Comparison of ENCODE assay signal across 14 mouse cellular contexts in the genomic region with DNA sequence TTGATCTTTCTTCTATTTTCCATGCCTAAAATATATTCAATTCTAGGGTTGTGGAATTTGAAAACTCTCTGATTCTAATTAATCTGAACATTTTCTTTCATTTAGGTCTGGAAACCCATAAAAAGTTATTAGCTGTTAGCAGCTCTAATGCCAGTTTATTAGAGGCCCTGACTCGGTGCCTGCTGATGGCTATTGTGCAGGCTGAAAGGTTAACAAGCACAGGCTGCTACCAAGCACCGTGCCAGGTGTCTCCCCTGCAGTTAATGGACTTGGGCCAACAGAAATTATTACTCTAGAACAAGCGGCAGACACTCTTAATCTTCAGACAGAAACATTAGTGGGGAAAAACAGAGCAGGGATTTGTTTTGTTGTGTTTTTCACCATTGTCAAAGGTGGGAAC.
DNase-seq lines count a peak whose midpoint lies in the region; ATAC-seq and TF ChIP-seq lines count a peak whose summit lies in the region.
"Had no signal": no experiment of that assay in that cellular context is flagged by ENCODE, and none has a peak within 500 bp of the region (broad histone marks: within the 10 kb centered on the region; RNA-seq: fewer than 3 reads in every experiment).

No protein-coding gene starts in this region.

- no peaks in the 10 kb centered on the region for H3K9me3 ChIP-seq in midbrain, postnatal 0 days (ENCODE audit: low read length)
- no peaks in the 10 kb centered on the region for H3K9me3 ChIP-seq in midbrain, embryonic 11.5 days (ENCODE audit: control insufficient read depth, low read length)
- no peaks in the 10 kb centered on the region for H3K9me3 ChIP-seq in limb, embryonic 10.5 days (replicated peaks)
- H3K9me3 ChIP-seq: embryonic facial prominence, embryonic 15.5 days; hindbrain, embryonic 15.5 days; liver, embryonic 15.5 days; midbrain, embryonic 12.5 days had no signal

- intact Hi-C loops in heart, postnatal 25 days (cut with DNase I), result no loop called here

- no peak overlapping the region for H3K27ac ChIP-seq in midbrain, postnatal 0 days (ENCODE audit: low read depth, low read length)
- H3K27ac ChIP-seq in midbrain, embryonic 11.5 days (ENCODE audit: low read depth, low read length), result no peak overlapping the region
- H3K27ac ChIP-seq in limb, embryonic 10.5 days, result no peak overlapping the region
- H3K27ac ChIP-seq: embryonic facial prominence, embryonic 15.5 days; hindbrain, embryonic 15.5 days; liver, embryonic 15.5 days; midbrain, embryonic 12.5 days had no signal

- H3K4me2 ChIP-seq in midbrain, postnatal 0 days (ENCODE audit: low read depth, low read length, poor library complexity, severe bottlenecking), result no peak overlapping the region
- H3K4me2 ChIP-seq in midbrain, embryonic 11.5 days, result no peak overlapping the region
- H3K4me2 ChIP-seq: embryonic facial prominence, embryonic 15.5 days; hindbrain, embryonic 15.5 days; liver, embryonic 15.5 days; midbrain, embryonic 12.5 days had no signal

- no peaks in the 10 kb centered on the region for H3K27me3 ChIP-seq in midbrain, postnatal 0 days (ENCODE audit: insufficient read depth, low read length)
- no peaks in the 10 kb centered on the region for H3K27me3 ChIP-seq in midbrain, embryonic 11.5 days (ENCODE audit: control insufficient read depth, insufficient read depth, low read length)
- H3K27me3 ChIP-seq in limb, embryonic 10.5 days (ENCODE audit: low read depth, poor library complexity, severe bottlenecking), result peaks cover 55% of the 10 kb centered on the region; the same call in 1 of the 2 replicates
- H3K27me3 ChIP-seq: embryonic facial prominence, embryonic 15.5 days; hindbrain, embryonic 15.5 days; liver, embryonic 15.5 days; midbrain, embryonic 12.5 days had no signal

- no peak for ATAC-seq in midbrain, postnatal 0 days (ENCODE audit: low FRiP score)
- ATAC-seq in midbrain, embryonic 11.5 days (ENCODE audit: low FRiP score), result no peak

- no peak for TF ChIP-seq CTCF in midbrain, postnatal 0 days (IDR thresholded peaks at IDR 0.05)

- no peak overlapping the region for H3K4me3 ChIP-seq in midbrain, postnatal 0 days (ENCODE audit: low read depth, low read length)
- H3K4me3 ChIP-seq in midbrain, embryonic 11.5 days (ENCODE audit: low read depth, low read length), result no peak overlapping the region
- no peak overlapping the region for H3K4me3 ChIP-seq in limb, embryonic 10.5 days
- H3K4me3 ChIP-seq: embryonic facial prominence, embryonic 15.5 days; hindbrain, embryonic 15.5 days; liver, embryonic 15.5 days; midbrain, embryonic 12.5 days had no signal

- H3K9ac ChIP-seq in midbrain, postnatal 0 days (replicated peaks; ENCODE audit: low read length, poor library complexity, severe bottlenecking), result no peak overlapping the region
- no peak overlapping the region for H3K9ac ChIP-seq in midbrain, embryonic 11.5 days (ENCODE audit: low read length)
- H3K9ac ChIP-seq: embryonic facial prominence, embryonic 15.5 days; hindbrain, embryonic 15.5 days; liver, embryonic 15.5 days; midbrain, embryonic 12.5 days had no signal

- no peaks in the 10 kb centered on the region for H3K36me3 ChIP-seq in midbrain, postnatal 0 days (ENCODE audit: insufficient read depth, low read length)
- H3K36me3 ChIP-seq in midbrain, embryonic 11.5 days (ENCODE audit: control insufficient read depth, insufficient read depth, low read length), result no peaks in the 10 kb centered on the region
- no peaks in the 10 kb centered on the region for H3K36me3 ChIP-seq in limb, embryonic 10.5 days
- H3K36me3 ChIP-seq: embryonic facial prominence, embryonic 15.5 days; hindbrain, embryonic 15.5 days; liver, embryonic 15.5 days; midbrain, embryonic 12.5 days had no signal

- H3K4me1 ChIP-seq in midbrain, postnatal 0 days (ENCODE audit: insufficient read depth, low read length), result no peaks in the 10 kb centered on the region
- H3K4me1 ChIP-seq in midbrain, embryonic 11.5 days (ENCODE audit: control insufficient read depth, insufficient read depth, low read length), result no peaks in the 10 kb centered on the region
- peaks cover 24% of the 10 kb centered on the region for H3K4me1 ChIP-seq in limb, embryonic 10.5 days
- H3K4me1 ChIP-seq: embryonic facial prominence, embryonic 15.5 days; liver, embryonic 15.5 days; midbrain, embryonic 12.5 days had no signal

- DNase-seq in cerebellum, postnatal 10 days, result peak; percentile 89 to 90
- no peak for DNase-seq in cerebellum, adult 9-11 months
- DNase-seq in midbrain, postnatal 0 days (ENCODE audit: low spot score), result peak; percentile 64
- no peak for DNase-seq in midbrain, embryonic 11.5 days (ENCODE audit: low spot score, missing footprints)
- DNase-seq in limb, embryonic 10.5 days (ENCODE audit: low spot score), result peak; percentile 69
- no peak for DNase-seq in heart, postnatal 25 days (ENCODE audit: low spot score)
- no peak for DNase-seq in urinary bladder, postnatal 36 days (ENCODE audit: low spot score in 2 of 2)
- DNase-seq in adrenal gland, adult 2 months, result no peak
- DNase-seq: kidney, adult 9 months; thymus, postnatal 25 days had no signal

- WGBS in midbrain, postnatal 0 days, result 24% methylated on average over 3 of the region's 3 CpGs
- WGBS in midbrain, embryonic 11.5 days, result 68% methylated on average over 3 of the region's 3 CpGs
- WGBS in limb, embryonic 10.5 days, result 23% methylated on average over 3 of the region's 3 CpGs

Comparison
In these comparisons a context has a peak if more than half of its experiments do, and no peak if none do; other contexts are left out.
1. DNase-seq: peak in cerebellum, postnatal 10 days (2 of 2), midbrain, postnatal 0 days (single experiment) and limb, embryonic 10.5 days (single experiment); none in cerebellum, adult 9-11 months (single experiment), midbrain, embryonic 11.5 days (single experiment), heart, postnatal 25 days (single experiment), urinary bladder, postnatal 36 days (0 of 2) and adrenal gland, adult 2 months (single experiment).